ENCODE assay signal across 8 mouse cellular contexts in the genomic region with DNA sequence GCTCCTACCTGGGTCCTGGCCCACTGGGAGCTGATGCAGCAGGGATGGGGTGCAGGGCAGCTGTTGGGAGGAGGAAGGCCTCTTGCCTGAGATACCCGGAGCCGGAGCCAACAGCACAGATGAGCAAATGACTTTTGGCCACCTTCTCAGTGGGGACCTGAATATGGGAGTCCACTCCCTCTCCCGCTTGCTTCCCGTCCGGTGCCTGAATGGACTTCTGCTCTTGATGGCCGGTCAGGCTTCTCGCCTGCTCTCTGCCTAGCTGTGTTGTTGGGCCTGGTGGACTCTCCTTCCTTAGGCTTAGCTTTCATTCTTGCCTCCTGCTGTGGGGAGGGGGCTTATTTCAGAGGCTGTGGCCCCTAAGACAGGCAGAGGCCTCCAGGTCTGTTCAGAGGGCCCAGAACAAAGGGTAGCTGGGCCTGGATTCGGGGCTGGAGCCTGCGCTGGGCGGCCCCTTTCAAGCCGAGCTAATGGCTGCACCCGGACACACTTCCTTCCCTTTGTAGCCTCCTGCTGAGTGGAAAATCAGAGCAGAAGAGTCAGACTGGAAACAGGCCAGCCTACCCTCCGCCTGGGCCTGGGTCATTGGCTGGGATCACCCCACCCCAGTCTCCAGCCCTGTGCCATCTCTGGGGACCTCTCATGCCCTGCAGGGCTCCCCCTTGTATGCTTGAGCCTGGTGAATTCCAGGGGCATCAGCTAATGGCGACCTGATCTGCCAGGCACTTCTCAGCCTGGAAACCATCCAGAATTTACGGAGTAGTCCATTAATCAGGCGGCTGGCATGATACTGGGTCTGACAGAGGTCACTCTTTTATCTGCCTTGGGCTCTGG. TPM values are rescaled to one million over a fixed set of nuclear protein-coding genes. Genes with fewer than 3 reads are reported as not detected.
DNase-seq lines count a peak whose midpoint lies in the region; ATAC-seq and TF ChIP-seq lines count a peak whose summit lies in the region.

No protein-coding gene starts in this region.

- ATAC-seq in Patski = peak; percentile 56
- no peak for ATAC-seq in embryonic facial prominence, embryonic 11.5 days (replicated peaks; ENCODE audit: insufficient number of reproducible peaks, low FRiP score, low TSS enrichment, low read depth)
- ATAC-seq in midbrain, embryonic 16.5 days = no peak

- peak overlapping the region; percentile 28 for H3K27ac ChIP-seq in embryonic facial prominence, embryonic 11.5 days (replicated peaks; ENCODE audit: low read depth, low read length)
- H3K27ac ChIP-seq in midbrain, embryonic 16.5 days (ENCODE audit: low read length) = peak overlapping the region; percentile 57

- CTCF ChIA-PET in Patski (lab: Charles Lee) = interaction anchor here (1.6 kb wide), 1 partner anchor 9 kb away, joined by 3 read pairs; no protein-coding TSS in a partner anchor

- H3K4me1 ChIP-seq in embryonic facial prominence, embryonic 11.5 days (ENCODE audit: control insufficient read depth, insufficient read depth, low read length) = peaks cover 13% of the 10 kb centered on the region
- peaks cover 26% of the 10 kb centered on the region for H3K4me1 ChIP-seq in midbrain, embryonic 16.5 days (ENCODE audit: control insufficient read depth, insufficient read depth, low read length)

- no peak overlapping the region for H3K4me3 ChIP-seq in embryonic facial prominence, embryonic 11.5 days (ENCODE audit: low read depth, low read length)
- H3K4me3 ChIP-seq in midbrain, embryonic 16.5 days (ENCODE audit: low read depth, low read length) = no peak overlapping the region

- no peaks in the 10 kb centered on the region for H3K9me3 ChIP-seq in embryonic facial prominence, embryonic 11.5 days (replicated peaks; ENCODE audit: control insufficient read depth, low read length)
- no peaks in the 10 kb centered on the region for H3K9me3 ChIP-seq in midbrain, embryonic 16.5 days (replicated peaks; ENCODE audit: control insufficient read depth, low read length, poor library complexity, severe bottlenecking)

- peak overlapping the region; percentile 32; the same call in 1 of the 2 replicates for H3K9ac ChIP-seq in embryonic facial prominence, embryonic 11.5 days (replicated peaks; ENCODE audit: low read length)
- H3K9ac ChIP-seq in midbrain, embryonic 16.5 days (ENCODE audit: low read depth, low read length) = peak overlapping the region; percentile 53; the same call in 1 of the 2 replicates

- no peak overlapping the region for H3K4me2 ChIP-seq in embryonic facial prominence, embryonic 11.5 days (ENCODE audit: low read depth, low read length)
- H3K4me2 ChIP-seq in midbrain, embryonic 16.5 days (ENCODE audit: low read length) = peak overlapping the region; percentile 18; the same call in 1 of the 2 replicates

- WGBS in embryonic facial prominence, embryonic 11.5 days = 57% methylated on average over 16 of the region's 16 CpGs
- 33% methylated on average over 16 of the region's 16 CpGs for WGBS in midbrain, embryonic 16.5 days

- intact Hi-C loops in heart, postnatal 10 days (cut with DNase I) = loop anchor here (2.0 kb wide), 1 partner anchor 13 kb away; no protein-coding TSS in a partner anchor

- H3K36me3 ChIP-seq in embryonic facial prominence, embryonic 11.5 days (replicated peaks; ENCODE audit: control insufficient read depth, insufficient read depth, low read depth, low read length) = no peaks in the 10 kb centered on the region
- H3K36me3 ChIP-seq in midbrain, embryonic 16.5 days (ENCODE audit: control insufficient read depth, insufficient read depth, low read length) = no peaks in the 10 kb centered on the region

- TF ChIP-seq CTCF in Patski (IDR thresholded peaks at IDR 0.05) = no peak

- in situ Hi-C loops in Patski (cut with MboI; ENCODE audit: low pct_unique_long_range_greater_than_20kb) = no loop called here

- no peak for DNase-seq in Patski (ENCODE audit: low read depth, low spot score)
- no peak for DNase-seq in embryonic facial prominence, embryonic 11.5 days (ENCODE audit: low spot score)
- DNase-seq in heart, postnatal 10 days = peak; percentile 57 to 60
- DNase-seq in kidney, postnatal 25 days = peak; percentile 63 to 76
- DNase-seq in urinary bladder, postnatal 36 days (ENCODE audit: low spot score in 2 of 2) = no peak
- no peak for DNase-seq in layer of hippocampus, postnatal 10 days (ENCODE audit: low spot score in 2 of 2)
- no peak for DNase-seq in spleen, postnatal 14 days (ENCODE audit: low spot score in 2 of 2)

- POLR2A ChIA-PET in Patski (lab: Charles Lee) = no interaction called here

- H3K27me3 ChIP-seq in Patski = no peaks in the 10 kb centered on the region
- no peaks in the 10 kb centered on the region for H3K27me3 ChIP-seq in embryonic facial prominence, embryonic 11.5 days (ENCODE audit: control insufficient read depth, insufficient read depth, low read length)
- no peaks in the 10 kb centered on the region; the same call in 1 of the 2 replicates for H3K27me3 ChIP-seq in midbrain, embryonic 16.5 days (ENCODE audit: control insufficient read depth, insufficient read depth, low read depth, low read length)

RNA-seq across cellular contexts. Expression of a gene that starts 9.4 kb away (rescaled TPM):
- 13.5 TPM for polyA plus RNA-seq in Patski (2021)
- polyA plus RNA-seq in embryonic facial prominence, embryonic 11.5 days (2014; fragmentation: Nextera tagmentation; extraction: Ambion mirVana) = 1.8 and 2.6 TPM in 2 replicates
- total RNA-seq in heart, postnatal 10 days (2021) = 10 to 100 TPM; 33.4 to 33.5 TPM
- polyA plus RNA-seq in midbrain, embryonic 16.5 days (2015; fragmentation: Nextera tagmentation; extraction: Ambion mirVana) = 4.7 and 6.2 TPM in 2 replicates
- 10 to 100 TPM in 1 of 2 experiments, 1 to 10 TPM in 1; 7.6 to 10.0 TPM for total RNA-seq in layer of hippocampus, postnatal 10 days (2021)

RNA-seq across cellular contexts. Expression of a gene that starts 49.0 kb away (rescaled TPM):
- 11.8 TPM for polyA plus RNA-seq in Patski (2021)
- polyA plus RNA-seq in embryonic facial prominence, embryonic 11.5 days (2014; fragmentation: Nextera tagmentation; extraction: Ambion mirVana) = 0.18 and 0.31 TPM in 2 replicates
- 1 to 10 TPM; 1.5 to 2.9 TPM for total RNA-seq in heart, postnatal 10 days (2021)
- polyA plus RNA-seq in midbrain, embryonic 16.5 days (2015; fragmentation: Nextera tagmentation; extraction: Ambion mirVana) = 0.66 and 0.74 TPM in 2 replicates
- total RNA-seq in layer of hippocampus, postnatal 10 days (2021) = 1 to 10 TPM; 1.5 to 2.7 TPM

Comparison
In these comparisons a context has a peak if more than half of its experiments do, and no peak if none do; other contexts are left out.
1. DNase-seq: peak in heart, postnatal 10 days (2 of 2) and kidney, postnatal 25 days (2 of 2); none in Patski (single experiment), embryonic facial prominence, embryonic 11.5 days (single experiment), urinary bladder, postnatal 36 days (0 of 2), layer of hippocampus, postnatal 10 days (0 of 2) and spleen, postnatal 14 days (0 of 2).